Mouse (Mus musculus): ENCODE measurements at regions not wholly inside any gene's neighbourhood (a gene's known extent, or its start where the extent isn't known, plus 50 kb on each side); places are given as distances from the start of the nearest gene placed in this dataset.

DNA sequence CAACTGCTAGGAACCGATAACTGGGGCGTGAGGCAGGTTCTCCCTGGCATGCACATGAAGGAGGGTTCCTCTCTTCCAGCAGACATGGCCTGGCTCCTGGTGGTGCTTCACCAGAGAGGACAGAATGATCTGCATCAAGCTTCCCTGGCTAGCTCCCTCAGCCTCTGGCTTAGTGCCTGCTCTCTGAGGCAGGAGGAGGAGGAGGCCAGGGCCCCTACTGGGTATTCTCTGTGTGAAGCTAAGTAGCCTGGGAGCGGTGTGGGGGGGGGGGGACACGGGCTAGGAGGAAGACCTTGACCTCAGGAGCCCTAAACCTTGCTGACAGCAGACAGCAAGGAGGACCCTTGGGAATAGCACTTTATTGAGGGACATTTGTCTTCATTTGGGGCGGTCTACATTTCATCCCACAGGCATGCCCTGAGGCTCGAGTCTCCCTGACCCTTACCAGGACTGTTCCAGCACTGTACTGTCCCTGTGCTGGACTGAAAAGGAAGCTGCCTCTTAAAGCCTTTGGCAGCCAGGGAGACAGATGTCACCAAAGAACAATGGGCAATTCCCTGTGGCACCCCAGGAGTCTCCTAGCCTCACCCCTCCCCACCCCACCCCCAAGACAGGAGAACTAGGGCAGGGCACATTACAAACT, 335.7 kb downstream of the H2al1j start:
- TF ChIP-seq CTCF (conservative IDR thresholded peaks at IDR 0.05; ENCODE audit: low read length) (no peak), NANOG (IDR thresholded peaks at IDR 0.05; ENCODE audit: borderline replicate concordance, low read length) (no peak)
